Mouse (Mus musculus): ENCODE results near the gene Golga1. TPM values are rescaled to one million over a fixed set of nuclear protein-coding genes. Genes with fewer than 3 reads are reported as not detected.

Gene Golga1
- total RNA-seq, 1 experiment from 2014 or later = 24.7 TPM

GRCm38 (mm10) chr2:39006149-39006730, 59.1 kb downstream of the Golga1 start:
- no peak for DNase-seq

- DNase-seq = peak; percentile 74
Observed at GRCm38 (mm10) chr2:39005574-39006079, 59.7 kb downstream of the Golga1 start, which contains the start of gene Rpl35. Rpl35 (minus strand) TSS chr2:39005624.

- DNase-seq = peak; percentile 97
Observed at GRCm38 (mm10) chr2:39004880-39005435, 60.4 kb downstream of the Golga1 start, which contains the start of gene Arpc5l. Arpc5l (plus strand) TSS chr2:39005348.

GRCm38 (mm10) chr2:39004372-39004771, 61.0 kb downstream of the Golga1 start:
- peak; percentile 68 for DNase-seq

- no peak for DNase-seq
Observed at GRCm38 (mm10) chr2:39003512-39003911, 61.8 kb downstream of the Golga1 start.

GRCm38 (mm10) chr2:39003106-39003505, 62.2 kb downstream of the Golga1 start:
- DNase-seq = no peak

- no peak for DNase-seq
Observed at GRCm38 (mm10) chr2:39001866-39002265, 63.5 kb downstream of the Golga1 start.

- no peak for DNase-seq
Observed at GRCm38 (mm10) chr2:39000587-39000919, 64.8 kb downstream of the Golga1 start.

- no peak for DNase-seq
Observed at GRCm38 (mm10) chr2:38999910-39000586, 65.3 kb downstream of the Golga1 start.

GRCm38 (mm10) chr2:38999381-38999780, 66.0 kb downstream of the Golga1 start:
- no peak for DNase-seq

- peak; percentile 94 for DNase-seq
Observed at GRCm38 (mm10) chr2:38997386-38998374, 67.7 kb downstream of the Golga1 start, which contains the start of gene Wdr38. Wdr38 (plus strand) TSS chr2:38997476.

- peak; percentile 79 for DNase-seq
Observed at GRCm38 (mm10) chr2:38992452-38992851, 72.9 kb downstream of the Golga1 start.

GRCm38 (mm10) chr2:38992004-38992403, 73.3 kb downstream of the Golga1 start:
- DNase-seq = no peak

- no peak for DNase-seq
Observed at GRCm38 (mm10) chr2:38988929-38989328, 76.4 kb downstream of the Golga1 start.

- peak; percentile 60 for DNase-seq
Observed at GRCm38 (mm10) chr2:38987803-38988510, 77.4 kb downstream of the Golga1 start.

- no peak for DNase-seq
Observed at GRCm38 (mm10) chr2:38987371-38987770, 78.0 kb downstream of the Golga1 start.

GRCm38 (mm10) chr2:38986580-38986979, 78.8 kb downstream of the Golga1 start:
- DNase-seq = peak; percentile 53

GRCm38 (mm10) chr2:38983456-38983855, 81.9 kb downstream of the Golga1 start:
- no peak for DNase-seq

GRCm38 (mm10) chr2:38977837-38978236, 87.5 kb downstream of the Golga1 start:
- DNase-seq = no peak

GRCm38 (mm10) chr2:38975941-38976805, 89.2 kb downstream of the Golga1 start:
- no peak for DNase-seq

All from adrenal gland, postnatal 14 days (tissue).